In genomic region chr11:21370399-21371121, GRCm38 (mm10) we compare ENCODE assay signal across 1 mouse cellular context.
TF ChIP-seq lines count a peak whose summit lies in the region.

No protein-coding gene starts in this region.

TF ChIP-seq in CH12.LX, 34 proteins besides CTCF, POLR2A, EP300 and RAD21 (continued from another document):
- no peak for TF ChIP-seq ZC3H11A (IDR thresholded peaks at IDR 0.05; ENCODE audit: low read depth, low read length)
- TF ChIP-seq NRF1 (IDR thresholded peaks at IDR 0.05; ENCODE audit: low read depth, low read length) = 0 out of 2 replicates have a peak, but pooled peaks have one; percentile 26
- no peak for TF ChIP-seq MAFK (IDR thresholded peaks at IDR 0.05; ENCODE audit: insufficient replicate concordance, low read length)
- TF ChIP-seq MAX (IDR thresholded peaks at IDR 0.05; ENCODE audit: low read length) = no peak
- TF ChIP-seq CHD1 (IDR thresholded peaks at IDR 0.05; ENCODE audit: low read depth, low read length) = 0 out of 2 replicates have a peak, but pooled peaks have one; percentile 61
- no peak for TF ChIP-seq USF1 (IDR thresholded peaks at IDR 0.05; ENCODE audit: low read depth, low read length)
- TF ChIP-seq CHD2 (IDR thresholded peaks at IDR 0.05; ENCODE audit: low read length) = no peak
- no peak for TF ChIP-seq BHLHE40 (IDR thresholded peaks at IDR 0.05; ENCODE audit: low read depth, low read length)
- no peak; the same call in 1 of the 2 replicates for TF ChIP-seq SMC3 (IDR thresholded peaks at IDR 0.05; ENCODE audit: low read depth, low read length)
- TF ChIP-seq SIN3A (IDR thresholded peaks at IDR 0.05; ENCODE audit: low read length) = peak; percentile 79
- TF ChIP-seq UBTF (IDR thresholded peaks at IDR 0.05; ENCODE audit: low read depth, low read length) = peak; percentile 83
- peak; percentile 56; the same call in 1 of the 2 replicates for TF ChIP-seq IRF4 (IDR thresholded peaks at IDR 0.05; ENCODE audit: low read depth, low read length)
- peak; percentile 75 for TF ChIP-seq NELFE (IDR thresholded peaks at IDR 0.05; ENCODE audit: low read depth, low read length)
- no peak for TF ChIP-seq ZKSCAN1 (IDR thresholded peaks at IDR 0.05; ENCODE audit: borderline replicate concordance, low read depth, low read length)
